Mouse (Mus musculus): ENCODE measurements around the gene Lhpp. TPM values are rescaled to one million over a fixed set of nuclear protein-coding genes. Genes with fewer than 3 reads are reported as not detected.

The Lhpp gene
- total RNA-seq, 2 experiments from 2014 or later: 12.9 to 13.6 TPM

DNA sequence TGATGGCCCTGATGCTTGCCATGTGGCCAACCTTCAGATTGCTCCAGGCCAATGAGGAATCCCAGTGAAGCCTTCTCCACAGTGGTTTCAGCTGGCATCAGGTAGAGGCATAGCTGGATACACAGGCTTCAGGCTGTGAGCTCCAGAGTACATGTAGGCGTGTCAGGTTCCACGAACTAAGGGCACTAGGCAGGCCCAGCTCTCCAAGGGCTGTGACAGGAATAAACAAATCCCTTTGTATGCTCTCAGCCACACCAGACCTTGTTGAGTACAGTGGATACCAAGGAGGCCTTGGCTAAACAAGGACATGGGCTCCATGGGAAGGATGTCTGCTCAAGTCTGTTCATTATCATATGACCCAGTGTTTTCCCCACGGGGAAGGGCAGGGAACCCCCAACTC is 91.0 kb downstream of the Lhpp start:
- intact Hi-C loops (cut with DNase I): no loop called here
- DNase-seq: no peak

DNA sequence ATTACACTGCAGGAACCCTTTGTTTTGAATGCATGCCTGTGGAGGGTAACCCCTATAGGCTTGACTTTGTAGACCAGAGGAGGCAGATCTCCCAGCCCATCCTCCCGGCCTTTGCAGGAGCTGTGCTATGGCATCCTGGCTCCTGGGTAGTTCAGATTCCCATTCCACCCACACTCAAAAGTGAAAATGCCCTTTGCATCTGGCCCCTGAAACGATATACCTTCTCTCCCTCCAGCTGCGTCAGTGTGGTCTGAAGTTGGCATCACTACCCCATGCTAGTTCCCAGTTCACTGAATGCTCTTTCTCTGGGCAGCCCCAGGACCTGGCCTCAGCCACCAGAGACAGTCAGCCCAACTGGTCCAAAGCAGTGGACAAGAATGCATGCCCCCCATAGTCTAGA is 91.6 kb downstream of the Lhpp start:
- no peak for DNase-seq
- intact Hi-C loops (cut with DNase I): no loop called here

DNA sequence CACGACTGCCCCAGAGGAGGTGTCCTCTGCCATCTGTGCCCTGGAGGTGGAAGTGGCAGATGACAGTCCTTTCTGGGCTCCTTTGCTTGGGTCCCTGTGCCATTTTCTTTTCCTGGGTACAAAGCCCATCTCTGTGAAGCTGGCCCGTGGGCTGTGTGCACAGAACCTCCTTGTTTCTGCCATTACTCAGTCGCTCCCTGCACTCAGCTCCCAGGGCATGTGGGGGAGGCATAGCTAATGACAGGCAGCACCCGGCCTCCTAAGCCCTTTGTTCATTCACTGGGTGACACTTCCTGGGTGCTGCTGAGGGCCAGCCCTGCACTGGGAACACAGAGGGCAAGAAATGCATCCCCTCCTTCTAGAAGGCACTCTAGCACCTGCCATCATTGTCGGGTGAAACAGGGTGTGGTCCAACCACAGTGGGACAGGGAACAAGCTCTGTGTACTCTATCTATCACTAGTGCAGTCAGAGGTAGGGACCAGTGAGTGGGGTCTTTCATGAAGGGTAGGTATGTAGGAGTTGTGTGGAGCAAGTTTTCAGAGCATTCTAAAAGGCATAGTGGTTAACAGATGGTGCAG is 92.1 kb downstream of the Lhpp start:
- intact Hi-C loops (cut with DNase I): no loop called here
- DNase-seq: no peak

DNA sequence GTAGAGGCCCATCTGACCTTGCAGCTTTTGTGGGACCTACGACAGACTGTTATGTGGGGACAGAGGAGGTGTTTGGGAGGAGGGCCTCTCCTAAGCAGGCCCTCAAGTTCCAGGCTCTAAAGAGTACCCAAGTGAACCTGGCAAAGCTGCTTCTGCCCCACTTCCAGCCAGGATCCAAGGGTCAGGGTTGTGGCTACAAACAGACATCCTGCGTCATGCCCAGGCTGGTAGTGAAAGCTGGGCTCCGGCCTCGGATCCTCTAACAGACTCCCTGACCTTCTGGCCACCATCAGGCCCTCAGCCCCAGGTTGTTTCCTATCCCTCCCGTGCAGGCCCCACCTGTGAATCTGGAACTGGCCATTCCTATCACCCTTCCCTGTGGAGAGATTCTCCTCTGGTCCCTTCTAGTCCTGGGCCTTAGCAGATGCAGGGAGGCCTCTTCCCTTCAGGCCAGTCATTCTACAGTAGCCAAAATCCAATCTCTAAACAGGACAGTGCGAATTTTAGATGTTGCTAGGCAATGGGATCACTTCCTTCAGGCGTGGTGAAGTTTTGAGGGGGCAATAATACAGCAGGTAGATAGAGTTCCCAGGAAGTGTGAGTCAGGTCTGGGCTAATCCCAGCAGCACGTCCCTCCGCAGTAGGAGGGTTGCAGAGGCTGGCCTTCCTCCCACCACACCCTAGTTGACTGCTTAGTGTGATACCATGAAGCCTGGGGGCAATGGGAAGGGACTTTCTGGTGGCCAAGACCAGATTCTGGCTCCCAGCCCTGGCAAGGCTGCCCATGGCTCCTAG is 93.3 kb downstream of the Lhpp start:
- DNase-seq: no peak
- intact Hi-C loops (cut with DNase I): no loop called here

DNA sequence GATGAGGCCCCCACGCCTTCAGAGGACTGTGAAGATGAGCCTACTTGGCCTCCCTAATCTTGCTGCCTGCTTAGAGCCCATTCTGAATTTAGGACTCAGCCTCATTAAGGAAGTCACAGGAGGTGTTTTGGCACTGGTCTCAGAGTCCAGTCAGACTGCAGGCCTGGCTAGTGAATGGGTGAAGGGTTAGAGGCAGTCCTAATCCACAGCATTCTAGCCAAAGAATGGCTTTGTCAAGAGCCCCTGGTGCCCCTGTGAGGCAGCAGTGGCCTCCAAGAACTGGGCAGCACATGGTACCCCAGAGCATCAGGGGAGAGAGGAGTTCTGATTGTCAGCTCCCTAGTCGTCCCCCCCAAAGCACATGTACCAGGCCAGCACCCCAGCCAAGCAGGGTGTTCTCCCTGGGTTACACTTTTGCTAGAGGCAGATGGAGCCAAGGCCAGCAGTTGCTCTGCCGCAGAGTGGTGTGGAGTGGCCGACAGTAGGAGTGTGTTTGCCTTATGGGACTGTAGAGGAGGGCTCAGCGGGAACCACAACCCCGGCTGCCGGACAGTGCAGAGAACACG is 94.0 kb downstream of the Lhpp start:
- no peak for DNase-seq
- intact Hi-C loops (cut with DNase I): no loop called here

DNA sequence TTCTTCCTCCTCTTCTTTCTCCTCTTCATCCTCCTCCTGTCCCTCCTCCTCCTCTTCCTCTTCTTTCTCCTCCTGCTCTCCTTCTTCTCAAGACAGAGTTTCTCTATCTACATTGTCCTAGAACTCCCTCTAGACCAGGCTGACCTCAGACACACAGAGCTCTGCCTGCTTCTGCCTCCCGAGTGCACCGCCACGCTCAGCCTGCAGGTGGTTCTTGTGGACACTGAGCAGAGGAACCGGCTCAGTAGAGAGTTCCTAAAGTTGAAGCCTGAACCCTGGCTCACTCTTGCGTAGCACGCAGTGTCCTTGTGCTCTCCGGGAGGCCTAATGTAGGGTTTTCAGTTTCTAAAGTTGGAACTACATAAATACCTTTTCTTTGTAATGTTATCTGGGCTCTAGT is 94.7 kb downstream of the Lhpp start:
- DNase-seq: no peak
- intact Hi-C loops (cut with DNase I): no loop called here

DNA sequence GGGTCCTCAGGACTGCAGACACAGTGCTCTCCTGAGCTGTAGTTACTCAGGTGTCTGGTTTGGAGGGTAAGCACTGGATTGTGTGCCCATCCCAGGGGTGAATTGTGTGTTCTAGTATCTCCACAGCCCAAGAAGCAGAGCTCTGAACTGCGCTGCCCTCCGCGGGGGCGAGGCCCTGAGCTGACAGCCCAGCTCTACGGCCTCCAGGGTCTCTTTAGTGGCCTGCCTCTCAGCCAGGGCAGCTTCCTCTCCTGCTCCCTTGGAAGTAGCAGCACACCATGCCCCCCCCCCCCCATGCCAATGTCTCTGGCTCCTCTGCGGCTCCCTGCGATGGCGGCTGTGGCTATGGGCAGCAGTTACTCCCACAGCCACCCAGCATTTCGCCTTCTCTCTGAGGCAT is 101.1 kb downstream of the Lhpp start:
- intact Hi-C loops (cut with DNase I): loop anchor here (5.0 kb wide), 3 partner anchors 39 to 101 kb away; partner anchors contain the start of gene Fam53b
- no peak for DNase-seq

DNA sequence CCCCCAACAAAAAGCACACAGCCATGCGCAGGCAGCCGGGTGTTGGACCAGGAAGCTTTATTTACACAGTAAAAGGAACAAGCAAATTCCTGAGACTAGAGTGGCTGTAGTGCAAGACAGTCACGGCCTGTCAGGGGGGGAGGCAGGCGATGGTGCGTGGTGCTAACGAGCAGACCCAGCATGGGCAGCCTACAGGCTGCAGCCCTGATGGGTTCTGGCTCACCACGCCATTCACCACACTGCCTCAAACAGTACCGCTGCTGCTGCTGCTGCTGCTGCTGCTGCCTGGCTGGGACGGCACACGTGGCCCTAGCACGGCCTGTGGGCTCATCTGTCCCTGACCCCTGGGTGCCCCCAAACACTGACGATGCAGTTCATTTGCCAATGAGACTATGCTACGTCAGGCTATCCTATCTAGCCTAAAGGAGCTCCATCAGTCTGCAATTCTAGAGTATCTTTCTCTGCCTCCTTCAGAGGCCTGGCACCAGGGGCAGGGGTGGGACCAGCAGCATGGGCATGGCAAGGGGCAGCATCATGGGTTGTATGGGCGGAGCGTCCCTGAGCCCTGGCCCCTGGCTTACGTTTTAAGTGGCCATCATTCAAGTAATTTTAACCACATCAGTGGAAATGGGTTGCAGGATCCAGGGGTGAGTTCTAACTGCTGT is 101.7 kb downstream of the Lhpp start:
- no peak for DNase-seq
- intact Hi-C loops (cut with DNase I): loop anchor here (5.0 kb wide), 3 partner anchors 40 to 100 kb away; partner anchors contain the start of gene Fam53b

DNA sequence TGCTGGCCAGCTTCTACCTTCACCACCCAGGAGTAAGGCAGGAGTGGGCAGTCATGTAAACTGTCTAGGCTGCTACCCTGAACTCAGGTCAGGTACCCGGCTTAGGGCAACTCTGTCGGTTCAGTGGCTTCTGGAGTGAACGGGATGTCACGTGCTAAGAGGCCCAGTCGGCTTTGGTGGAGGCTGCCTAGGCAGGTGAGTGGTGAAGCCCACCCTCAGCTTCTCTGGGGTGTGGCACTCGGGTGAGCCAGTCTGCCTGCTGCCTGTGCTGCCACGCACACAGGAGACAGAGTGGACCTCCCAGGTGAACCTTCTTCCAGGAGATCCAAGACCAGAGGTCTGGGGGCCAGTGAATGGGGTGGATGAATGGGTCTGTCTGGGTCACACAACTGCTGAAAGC is 102.5 kb downstream of the Lhpp start:
- intact Hi-C loops (cut with DNase I): loop anchor here (5.0 kb wide), 3 partner anchors 41 to 99 kb away; partner anchors contain the start of gene Fam53b
- DNase-seq: no peak

DNA sequence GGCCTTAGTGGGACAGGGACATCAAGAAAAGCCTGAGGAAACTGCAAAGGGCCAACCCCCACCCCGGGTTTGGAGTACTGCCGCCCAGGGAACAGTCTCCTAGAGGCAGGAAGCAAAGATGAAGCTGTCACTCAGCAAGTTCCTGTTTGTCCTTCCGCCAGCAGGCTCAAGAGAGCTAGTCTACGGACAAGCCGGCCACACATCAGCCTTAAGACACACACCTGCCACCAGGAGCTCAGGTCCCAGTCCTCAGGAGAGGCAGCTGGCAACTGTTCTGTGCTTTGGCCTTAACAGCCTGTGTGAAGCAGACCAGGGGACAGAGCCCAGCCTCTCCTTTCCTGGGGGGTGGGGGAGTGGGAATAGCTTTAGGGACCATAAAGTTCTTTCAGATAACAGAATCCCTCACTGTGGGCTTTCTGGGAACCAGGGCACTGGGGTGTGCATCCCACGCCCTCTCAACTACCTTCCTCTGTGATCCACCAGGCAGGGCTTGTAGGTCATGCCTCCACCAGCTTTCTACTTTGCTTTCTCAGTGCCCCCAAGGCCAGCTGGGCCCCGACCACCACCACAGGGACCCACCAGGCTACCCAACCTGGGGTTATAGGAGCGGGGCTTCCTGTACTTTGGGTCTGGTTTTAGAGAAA is 103.2 kb downstream of the Lhpp start:
- peak; percentile 67 to 71 for DNase-seq
- intact Hi-C loops (cut with DNase I): loop anchor here (5.0 kb wide), 3 partner anchors 41 to 99 kb away; partner anchors contain the start of gene Fam53b

DNA sequence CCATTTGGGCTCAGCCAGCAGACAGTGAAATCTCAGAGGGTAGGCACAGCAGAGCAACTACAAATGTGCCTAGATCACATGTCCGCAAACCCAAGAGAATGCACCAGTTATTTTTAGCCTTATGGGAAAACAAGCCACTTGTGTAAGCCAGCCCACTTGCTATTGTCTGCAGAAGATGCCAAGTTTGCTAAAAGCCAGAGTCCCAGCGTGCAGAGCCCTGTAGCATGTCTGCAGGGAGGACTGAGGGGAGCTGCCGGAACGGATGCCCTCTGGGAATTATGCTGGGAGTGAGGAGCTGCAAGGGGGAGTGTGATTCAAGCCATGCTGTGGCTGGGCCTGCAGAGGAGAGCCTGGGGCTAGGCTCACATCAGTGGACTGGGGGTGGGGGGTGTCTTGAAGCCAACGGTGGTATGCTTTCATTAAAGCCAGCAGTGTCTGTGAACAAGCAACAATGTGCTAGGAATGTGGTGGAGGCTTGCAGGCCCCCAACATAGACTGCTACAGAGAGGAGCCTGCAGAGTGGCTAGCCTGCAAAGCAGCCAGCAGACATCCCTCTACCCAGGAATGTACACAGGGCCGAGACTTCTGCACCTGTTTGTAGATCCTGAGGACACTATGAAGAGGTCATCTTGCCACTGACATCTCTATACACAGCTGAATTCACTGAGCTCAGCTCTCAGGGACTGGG is 103.9 kb downstream of the Lhpp start:
- intact Hi-C loops (cut with DNase I): loop anchor here (5.0 kb wide), 3 partner anchors 42 to 98 kb away; partner anchors contain the start of gene Fam53b
- peak; percentile 74 to 80 for DNase-seq

DNA sequence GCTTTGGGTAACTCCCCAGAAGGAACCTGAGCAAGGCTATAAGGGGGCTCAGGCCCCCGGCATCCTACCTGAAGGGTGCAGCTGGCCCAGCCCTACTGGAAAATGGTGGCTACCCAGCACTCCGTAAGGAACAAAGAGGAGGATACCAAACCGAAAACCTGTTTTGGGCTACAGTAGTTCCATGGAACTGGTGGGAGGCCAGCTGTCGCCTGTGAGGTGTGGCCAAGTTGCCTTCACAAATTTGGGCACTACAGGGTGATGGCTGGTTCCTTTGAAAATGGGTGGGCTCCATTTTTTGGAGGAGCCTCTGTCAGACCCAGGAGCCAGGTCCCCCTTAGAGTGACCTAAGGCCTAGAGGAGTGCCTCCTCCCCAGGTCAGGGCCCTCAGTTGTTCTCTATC is 104.8 kb downstream of the Lhpp start:
- intact Hi-C loops (cut with DNase I): no loop called here
- no peak for DNase-seq

DNA sequence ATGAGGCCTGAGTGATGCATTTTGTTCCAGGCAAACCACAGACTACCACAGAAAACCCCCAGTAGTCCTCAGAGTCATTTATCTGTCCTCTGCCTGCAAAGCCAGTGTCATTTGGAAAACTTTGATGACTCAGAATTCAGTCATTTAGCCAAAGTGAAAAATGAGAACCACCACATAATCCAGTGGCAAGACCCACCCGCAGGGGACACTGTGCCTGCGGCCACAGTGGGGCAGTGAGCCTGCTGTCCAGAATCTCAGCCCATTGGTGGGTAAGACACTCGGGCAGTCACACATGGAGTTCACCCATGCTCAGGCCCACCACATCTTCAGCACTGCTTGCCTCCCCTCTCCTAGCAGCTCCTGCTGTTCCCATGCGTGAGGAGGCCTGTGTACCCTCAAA is 109.1 kb downstream of the Lhpp start:
- DNase-seq: no peak
- intact Hi-C loops (cut with DNase I): no loop called here

DNA sequence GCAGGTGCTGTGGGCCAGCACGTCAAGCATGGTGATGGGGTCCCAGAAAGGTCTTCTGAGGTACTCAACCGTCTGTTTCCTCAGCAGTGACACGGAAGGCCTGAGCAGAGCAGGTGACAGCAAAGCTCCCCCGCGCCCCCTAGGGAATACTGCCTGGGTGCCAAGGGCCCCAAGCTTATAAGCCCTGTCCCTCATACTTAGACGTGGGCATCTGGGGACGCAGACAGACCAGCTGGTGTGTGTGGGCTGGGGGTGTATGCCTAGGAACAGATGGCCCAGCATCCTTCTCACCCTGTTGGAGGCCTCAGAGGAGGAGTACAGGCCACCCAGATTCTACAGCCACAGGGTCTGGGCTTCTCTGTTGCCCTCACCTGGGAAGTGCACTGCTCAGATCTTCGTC is 110.1 kb downstream of the Lhpp start:
- no peak for DNase-seq
- intact Hi-C loops (cut with DNase I): no loop called here

DNA sequence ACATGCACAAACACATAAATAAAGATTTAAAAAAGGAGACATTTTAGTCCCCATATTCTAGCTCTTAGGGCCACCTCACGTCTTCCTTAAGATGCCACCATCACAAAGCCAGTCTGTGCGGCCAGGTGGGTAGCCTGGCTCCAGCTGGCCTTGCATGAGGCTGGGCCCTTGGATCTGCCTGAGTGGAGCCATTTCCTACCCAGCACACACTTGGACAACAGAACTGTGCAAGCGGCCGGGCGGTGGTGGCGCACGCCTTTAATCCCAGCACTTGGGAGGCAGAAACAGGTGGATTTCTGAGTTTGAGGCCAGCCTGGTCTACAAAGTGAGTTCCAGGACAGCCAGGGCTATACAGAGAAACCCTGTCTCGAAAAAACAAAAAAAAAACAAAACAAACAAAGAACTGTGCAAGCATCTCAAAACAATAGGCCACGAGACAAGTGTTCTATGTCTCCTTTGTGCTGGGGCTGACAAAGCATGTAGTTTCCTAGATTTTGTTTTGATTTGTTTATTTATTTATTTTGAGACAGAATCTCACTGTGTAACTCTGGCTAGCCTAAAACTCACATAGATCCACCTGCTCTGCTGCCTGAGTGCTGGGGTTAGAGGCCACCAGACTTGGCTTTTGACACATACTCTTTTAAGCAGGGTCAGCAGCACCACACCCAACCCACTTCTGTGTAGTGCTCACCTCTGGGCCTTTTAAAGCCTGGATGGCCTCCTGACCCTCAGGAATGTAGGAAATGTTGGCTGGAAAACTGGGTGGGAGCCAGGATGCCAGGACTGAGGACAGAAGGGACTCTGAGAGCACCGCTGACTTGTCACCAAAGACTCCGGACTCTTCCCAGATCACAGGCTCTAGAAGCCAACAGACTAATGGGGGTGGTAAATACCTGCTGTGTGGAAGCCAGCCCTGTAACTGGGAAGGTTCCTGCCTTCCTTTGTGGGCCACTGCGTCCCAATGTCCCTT is 112.2 kb downstream of the Lhpp start:
- intact Hi-C loops (cut with DNase I): no loop called here
- peak in 1 of 2 experiments; percentile 54 for DNase-seq

DNA sequence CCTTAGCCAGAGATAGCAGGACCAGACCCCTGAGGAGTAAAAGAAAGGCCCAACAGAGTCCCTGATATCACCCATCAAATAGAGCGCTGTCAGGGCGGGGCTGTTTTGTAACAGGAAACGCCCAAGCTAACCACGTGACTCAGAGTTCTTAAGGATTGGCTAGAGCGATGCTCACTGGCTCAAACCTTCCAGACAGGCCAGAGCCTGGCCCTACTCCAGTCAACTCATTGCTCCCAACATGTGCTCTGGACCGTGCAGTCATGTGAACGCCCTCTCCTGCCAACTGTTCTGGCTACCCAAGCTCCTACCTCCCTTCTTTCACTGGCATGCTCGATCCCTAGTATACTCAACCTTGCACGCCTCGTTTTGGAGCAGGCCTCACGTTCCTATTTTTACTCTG is 113.5 kb downstream of the Lhpp start:
- intact Hi-C loops (cut with DNase I): no loop called here
- peak; percentile 83 to 86 for DNase-seq

DNA sequence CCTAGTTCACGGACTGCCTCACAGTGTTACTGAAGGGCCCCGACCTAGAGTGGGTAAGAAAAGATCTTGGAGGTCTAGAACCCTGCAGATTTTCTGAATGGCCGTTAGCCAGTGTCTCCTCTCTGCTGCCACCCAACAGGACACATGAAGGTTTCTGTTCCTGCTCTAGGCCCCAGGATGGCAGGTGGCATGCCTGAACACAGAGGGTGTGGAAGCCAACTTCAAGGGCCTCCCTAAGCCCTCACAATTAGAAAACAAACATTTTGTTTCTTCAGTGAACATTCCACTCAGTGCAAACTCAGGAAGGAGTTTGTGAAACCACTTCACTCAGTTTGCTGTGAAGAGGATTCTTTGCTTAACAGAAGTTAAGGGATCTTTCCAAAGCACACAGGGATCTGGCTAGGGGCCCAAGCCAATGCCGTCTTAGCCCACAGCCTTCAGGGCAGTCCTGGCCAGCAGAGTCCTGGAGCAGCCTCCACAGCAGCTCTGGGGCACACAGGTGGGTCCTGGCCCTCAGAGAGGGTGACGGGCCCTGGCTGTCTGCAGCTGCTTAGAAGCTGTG is 114.1 kb downstream of the Lhpp start:
- peak in 1 of 2 experiments; percentile 48 for DNase-seq
- intact Hi-C loops (cut with DNase I): no loop called here

DNA sequence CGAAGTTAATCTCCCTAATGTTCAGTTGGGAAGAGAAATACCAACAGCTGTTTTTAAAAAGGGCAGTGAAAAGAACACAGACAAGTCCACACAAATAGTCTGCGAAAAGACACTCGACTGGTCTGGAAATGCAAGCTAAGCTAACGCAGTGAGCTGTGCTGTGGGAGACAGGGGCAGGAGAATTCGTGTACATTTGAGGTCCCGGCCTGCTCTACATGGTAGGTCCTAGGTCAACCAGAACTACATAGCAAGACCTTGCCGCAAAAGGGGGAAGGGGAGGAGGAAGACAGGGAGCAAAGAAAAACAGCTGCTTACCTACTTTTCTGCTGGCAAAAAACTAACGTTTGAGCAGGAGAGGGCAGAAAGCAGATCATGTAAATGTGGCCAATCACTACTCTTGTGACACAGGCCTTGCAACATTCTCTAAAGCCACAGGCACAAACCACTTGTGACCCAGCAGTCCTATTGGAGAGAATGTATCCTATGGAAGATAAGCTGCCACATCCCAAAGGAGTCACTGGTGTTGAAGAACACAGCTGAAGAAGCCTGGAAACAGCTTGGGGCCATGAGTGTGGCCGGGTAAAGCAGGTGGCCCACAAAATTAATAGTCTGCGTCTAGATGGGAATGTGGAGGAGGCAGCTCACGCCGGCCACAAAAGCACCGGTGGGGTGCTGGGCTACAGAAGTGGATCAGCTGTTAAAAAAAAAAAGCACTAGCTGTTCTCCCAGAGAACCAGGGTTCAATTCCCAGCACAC is 115.8 kb downstream of the Lhpp start:
- intact Hi-C loops (cut with DNase I): no loop called here
- DNase-seq: no peak
